Mouse (Mus musculus) heart, embryonic 12.5 days (tissue): ENCODE data around the gene Ccr2. TPM values are rescaled to one million over a fixed set of nuclear protein-coding genes. Genes with fewer than 3 reads are reported as not detected.
"Not testable (repeated sequence)": the region's sequence is repeated elsewhere in the genome, so short reads cannot be mapped to it uniquely, and the experiment has no call there.

Source experiments
- ATAC-seq: fragments of 200-750 bp; cut with Nextera tagmentation; 2 replicates; pipeline ENCODE4 v1.8.0; 2017; ENCODE audit warnings: moderate TSS enrichment, moderate library complexity; ENCODE audit not compliant: insufficient number of reproducible peaks, low FRiP score
- H3K27ac ChIP-seq: fragments of 300-500 bp; sonication (generic); 2 replicates; pipeline ENCODE4 v1.5.1; 2016; ENCODE audit warnings: mild to moderate bottlenecking, moderate library complexity; ENCODE audit not compliant: poor library complexity, severe bottlenecking
- H3K27me3 ChIP-seq: fragments of 300-500 bp; sonication (generic); replicated peaks from 2 replicates; pipeline ENCODE4 v1.6.1; 2016; ENCODE audit warnings: mild to moderate bottlenecking, moderate library complexity
- H3K36me3 ChIP-seq: fragments of 300-500 bp; sonication (generic); 2 replicates; pipeline ENCODE4 v1.6.1; 2016; ENCODE audit warnings: mild to moderate bottlenecking, moderate library complexity
- H3K4me1 ChIP-seq: fragments of 300-500 bp; sonication (generic); replicated peaks from 2 replicates; pipeline ENCODE4 v1.6.1; 2016; ENCODE audit warnings: mild to moderate bottlenecking
- H3K4me2 ChIP-seq: fragments of 300-500 bp; sonication (generic); 2 replicates; pipeline ENCODE4 v1.6.1; 2016; ENCODE audit warnings: mild to moderate bottlenecking, moderate library complexity
- H3K4me3 ChIP-seq: fragments of 300-500 bp; sonication (generic); 2 replicates; pipeline ENCODE4 v1.5.1; 2016; ENCODE audit warnings: mild to moderate bottlenecking
- H3K9ac ChIP-seq: fragments of 300-500 bp; sonication (generic); 2 replicates; pipeline ENCODE4 v1.6.1; 2016; ENCODE audit warnings: mild to moderate bottlenecking, moderate library complexity
- H3K9me3 ChIP-seq: fragments of 300-500 bp; sonication (generic); replicated peaks from 2 replicates; pipeline ENCODE4 v1.6.1; 2016; ENCODE audit warnings: mild to moderate bottlenecking, moderate library complexity
- WGBS: fragments of 180-500 bp; shearing (Covaris S2); methylation state at CpG from one replicate; pipeline ENCODE4 v1.1.7; 2016; 5-methylcytosine and 5-hydroxymethylcytosine counted together
- polyA plus RNA-seq: library from polyadenylated mRNA; unstranded; fragments of >200 nt; fragmentation: Nextera tagmentation; extraction: Ambion mirVana; gene quantifications from 2 replicates; pipeline ENCODE4 v1.2.1, GENCODE M21; 2016

The Ccr2 gene
- polyA plus RNA-seq, 1 experiment from 2014 or later = 0.24 TPM

DNA sequence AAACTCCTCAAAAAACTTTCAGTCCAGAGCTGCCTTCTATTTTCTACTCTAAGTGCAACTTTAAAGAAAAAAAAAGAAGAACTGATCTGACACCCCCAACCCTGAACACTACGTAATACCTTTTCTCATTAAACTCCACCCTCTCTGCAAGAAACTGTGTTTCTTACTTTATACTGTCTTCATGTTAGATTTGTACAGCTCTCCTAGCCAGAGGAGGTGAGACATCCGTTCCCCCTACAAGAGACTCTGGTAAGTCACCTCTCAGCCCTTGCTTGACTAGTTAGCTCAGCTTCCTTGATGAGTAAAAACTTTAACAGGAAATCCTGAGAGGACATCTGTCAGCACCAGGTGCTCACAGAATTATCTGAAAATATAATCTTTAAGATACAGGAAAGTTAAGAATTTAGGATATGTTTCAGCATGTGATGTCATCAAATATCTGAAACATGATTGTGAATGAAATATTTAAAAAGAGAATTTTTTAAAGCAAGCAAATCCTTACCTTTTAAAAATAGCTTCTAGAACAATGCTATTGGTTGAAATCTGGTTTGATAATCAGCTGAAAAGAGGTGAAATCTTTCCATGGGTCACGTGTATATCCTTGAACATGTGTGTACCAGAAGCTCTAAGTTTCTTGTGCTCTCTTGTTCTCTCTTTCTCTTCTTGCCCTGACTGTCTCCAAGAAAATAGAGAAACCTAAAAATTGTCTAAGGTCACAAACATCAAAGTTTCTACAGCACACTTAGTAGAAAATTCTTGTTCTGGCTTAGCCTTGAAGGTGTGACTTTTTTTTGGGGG is 19.8 kb downstream of the Ccr2 start, which contains the start of gene Ccr5:
Ccr5 (plus strand) TSS at position 157 of the 798 bp plus-strand sequence.
- ATAC-seq = no peak
- H3K9me3 ChIP-seq = no peaks in the 10 kb centered on the region

DNA sequence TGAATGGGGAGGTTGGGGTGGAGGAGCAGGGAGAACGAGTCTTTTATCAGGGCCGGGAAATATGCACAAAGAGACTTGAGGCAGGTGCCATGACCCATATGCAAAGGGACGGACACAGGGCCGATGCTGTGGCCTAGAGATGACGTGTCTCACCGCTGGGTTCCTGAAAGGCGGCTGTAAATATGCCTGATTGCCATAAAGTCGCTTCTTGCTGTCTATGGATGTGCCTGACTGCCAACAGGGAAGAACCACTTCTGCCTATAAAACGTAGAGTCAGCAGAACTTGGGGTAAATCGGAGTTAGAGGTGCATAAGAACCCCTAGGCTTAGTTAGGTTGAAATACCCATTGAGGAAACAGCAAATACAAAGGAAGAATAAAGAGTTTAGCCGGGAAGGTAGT is 23.8 kb downstream of the Ccr2 start:
- no peak for ATAC-seq
- Histone ChIP-seq H3K4me1 (no peaks in the 10 kb centered on the region), H3K36me3 (no peaks in the 10 kb centered on the region), H3K4me2 (no peak overlapping the region), H3K4me3 (no peak overlapping the region), H3K27ac (no peak overlapping the region), H3K9me3 (no peaks in the 10 kb centered on the region), H3K9ac (no peak overlapping the region), H3K27me3 (no peaks in the 10 kb centered on the region)
- WGBS = 78% methylated on average over 11 of the region's 11 CpGs

More for the DNA sequence above, 19.8 kb downstream of the Ccr2 start, which contains the start of gene Ccr5:
- Histone ChIP-seq H3K36me3 (no peaks in the 10 kb centered on the region), H3K27me3 (no peaks in the 10 kb centered on the region), H3K27ac (no peak within 1 kb of the TSS), H3K9ac (no peak within 1 kb of the TSS), H3K4me2 (no peak within 1 kb of the TSS), H3K4me3 (no peak within 1 kb of the TSS), H3K4me1 (no peaks in the 10 kb centered on the region)
- WGBS = 66% methylated on average over 3 of the region's 3 CpGs

DNA sequence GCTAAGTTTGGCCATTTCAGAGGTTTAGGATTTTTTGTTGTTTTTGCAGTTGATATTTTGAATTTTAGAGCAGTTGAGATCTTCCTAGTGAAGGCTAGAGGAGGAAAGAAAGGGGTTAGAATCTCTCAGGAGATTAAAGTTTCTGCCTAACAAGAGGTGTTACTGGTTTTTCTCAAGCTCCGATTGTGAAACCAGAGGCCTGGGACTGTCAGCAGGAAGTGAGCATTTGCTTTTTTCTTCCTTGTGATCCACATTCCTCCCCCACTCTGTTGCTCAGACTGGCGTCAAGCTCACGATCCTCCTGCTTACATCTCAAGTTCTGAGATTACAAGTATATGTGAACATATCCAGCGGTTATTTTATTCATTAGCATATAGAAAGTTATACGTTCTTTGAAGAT is 24.6 kb downstream of the Ccr2 start:
- peak overlapping the region; percentile 13; the same call in 1 of the 2 replicates for H3K9ac ChIP-seq
- no peak overlapping the region for H3K4me2 ChIP-seq
- no peak overlapping the region for H3K4me3 ChIP-seq

DNA sequence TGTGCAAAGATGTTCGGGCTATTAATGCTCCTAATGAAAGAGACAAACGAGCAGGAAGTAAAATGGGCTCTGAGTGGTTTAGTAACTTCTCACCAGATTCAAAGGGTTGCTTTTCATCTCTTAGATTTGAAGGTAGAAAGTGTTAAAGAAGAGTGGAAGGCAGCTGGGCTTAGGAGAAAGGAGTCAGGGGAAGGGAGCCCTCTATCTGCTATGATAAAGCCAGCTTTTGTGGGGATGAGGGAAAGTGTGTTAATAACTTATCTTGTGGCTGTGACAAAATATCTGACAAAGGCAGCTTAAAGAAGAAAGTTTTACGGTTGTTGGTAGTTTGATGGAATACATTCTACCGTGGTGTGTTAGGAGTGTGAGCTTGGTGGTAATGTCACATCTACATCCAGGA is 25.7 kb downstream of the Ccr2 start:
- no peak for ATAC-seq
- Histone ChIP-seq H3K4me1 (no peaks in the 10 kb centered on the region), H3K4me3 (no peak overlapping the region), H3K4me2 (no peak overlapping the region), H3K9me3 (no peaks in the 10 kb centered on the region), H3K27me3 (no peaks in the 10 kb centered on the region), H3K9ac (no peak overlapping the region), H3K27ac (no peak overlapping the region; the same call in 1 of the 2 replicates), H3K36me3 (no peaks in the 10 kb centered on the region)
- WGBS = 28% methylated on average over 4 of the region's 4 CpGs

More for the DNA sequence above, 24.6 kb downstream of the Ccr2 start:
- Histone ChIP-seq H3K9me3 (no peaks in the 10 kb centered on the region), H3K27me3 (no peaks in the 10 kb centered on the region), H3K27ac (peak overlapping the region; percentile 62; the same call in 1 of the 2 replicates), H3K36me3 (no peaks in the 10 kb centered on the region), H3K4me1 (no peaks in the 10 kb centered on the region)
- 20% methylated on average over 5 of the region's 5 CpGs for WGBS
- ATAC-seq = no peak

DNA sequence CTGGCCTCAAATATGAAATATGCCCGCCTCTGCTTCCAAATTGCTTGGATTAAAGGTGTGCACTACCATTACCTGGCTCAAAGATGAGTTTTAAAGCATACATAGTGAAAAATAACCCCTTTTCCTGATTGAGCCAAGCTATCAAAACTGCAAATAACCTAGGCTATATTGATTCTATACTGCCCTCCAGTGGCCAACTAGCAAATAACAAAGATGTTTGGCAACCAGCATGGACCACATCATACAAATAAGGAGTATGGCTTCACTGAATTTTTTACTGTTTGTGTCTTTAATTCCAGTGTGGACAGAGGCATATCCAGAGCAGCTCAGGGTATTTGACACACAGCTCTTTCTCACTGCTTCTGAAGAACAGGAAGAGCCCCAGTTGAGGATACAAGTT is 26.6 kb downstream of the Ccr2 start:
- no peaks in the 10 kb centered on the region for H3K4me1 ChIP-seq
- H3K9me3 ChIP-seq = no peaks in the 10 kb centered on the region
- H3K4me3 ChIP-seq = no peak overlapping the region
- no peak for ATAC-seq
- WGBS = 2% methylated on average over 1 of the region's 1 CpGs
- H3K9ac ChIP-seq = no peak overlapping the region
- no peak overlapping the region for H3K4me2 ChIP-seq
- H3K36me3 ChIP-seq = no peaks in the 10 kb centered on the region
- H3K27ac ChIP-seq = no peak overlapping the region
- H3K27me3 ChIP-seq = no peaks in the 10 kb centered on the region

DNA sequence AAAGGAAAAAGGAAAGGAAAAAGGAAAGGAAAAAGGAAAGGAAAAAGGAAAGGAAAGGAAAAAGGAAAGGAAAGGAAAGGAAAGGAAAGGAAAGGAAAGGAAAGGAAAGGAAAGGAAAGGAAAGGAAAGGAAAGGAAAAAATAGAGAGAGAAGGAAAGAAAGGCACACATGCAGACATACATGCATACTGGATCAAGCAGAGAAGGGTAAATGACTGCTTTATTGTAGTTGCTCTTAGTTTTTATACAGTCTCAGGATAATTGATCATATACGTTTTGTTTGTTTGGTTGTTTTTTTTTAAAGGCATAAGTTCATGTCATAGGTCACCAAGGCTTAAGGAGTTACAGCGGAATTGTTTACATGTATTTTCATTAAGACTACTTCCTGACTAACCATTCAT is 31.1 kb downstream of the Ccr2 start:
- not testable (repeated sequence) for H3K27me3 ChIP-seq, H3K36me3 ChIP-seq, H3K4me3 ChIP-seq, H3K9me3 ChIP-seq, H3K4me2 ChIP-seq, H3K4me1 ChIP-seq, H3K9ac ChIP-seq, ATAC-seq, H3K27ac ChIP-seq
- WGBS = 73% methylated on average over 2 of the region's 2 CpGs

DNA sequence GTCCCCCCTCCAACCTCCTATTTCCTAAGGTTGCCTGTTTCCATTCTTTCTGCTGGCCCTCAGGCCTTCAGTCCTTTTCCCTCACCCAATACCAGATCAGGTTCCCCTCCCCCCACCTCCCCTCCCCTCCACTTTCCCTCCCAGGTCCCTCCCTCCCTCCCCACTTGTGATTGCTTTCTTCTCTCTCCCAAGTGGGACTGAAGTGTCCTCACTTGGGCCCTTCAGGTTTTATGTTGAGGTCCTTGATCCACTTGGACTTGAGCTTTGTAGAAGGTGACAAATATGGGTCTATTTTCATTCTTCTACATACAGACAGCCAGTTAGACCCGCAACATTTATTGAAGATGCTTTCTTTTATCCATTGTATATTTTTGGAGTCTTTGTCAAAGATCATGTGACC is 33.2 kb downstream of the Ccr2 start:
- not testable (repeated sequence) for H3K36me3 ChIP-seq, H3K4me1 ChIP-seq, H3K4me3 ChIP-seq, H3K27me3 ChIP-seq, ATAC-seq, H3K4me2 ChIP-seq, H3K9me3 ChIP-seq, H3K9ac ChIP-seq, H3K27ac ChIP-seq
- 77% methylated on average over 1 of the region's 1 CpGs for WGBS

DNA sequence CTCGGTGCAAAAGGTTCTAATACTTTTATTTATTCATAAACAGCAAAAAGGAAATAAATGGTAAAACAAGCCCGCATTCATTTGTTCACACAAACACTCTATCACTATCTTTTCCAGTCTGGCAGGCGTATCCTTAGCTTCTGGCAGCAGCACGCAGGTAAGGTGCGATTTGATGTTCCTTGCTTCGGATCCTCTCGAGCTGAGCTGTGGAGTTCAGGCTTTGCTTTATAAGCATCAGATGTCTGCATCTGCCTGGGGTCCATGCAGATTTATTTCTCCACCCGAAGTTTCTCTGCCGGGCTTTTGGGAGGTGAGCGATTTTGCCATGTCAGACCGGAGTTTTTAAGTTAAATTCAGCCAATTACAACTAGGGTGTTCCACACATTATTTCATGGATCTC is 35.9 kb downstream of the Ccr2 start:
- no peaks in the 10 kb centered on the region for H3K36me3 ChIP-seq
- no peak overlapping the region for H3K9ac ChIP-seq
- H3K4me2 ChIP-seq = no peak overlapping the region
- ATAC-seq = no peak
- H3K9me3 ChIP-seq = no peaks in the 10 kb centered on the region
- H3K4me3 ChIP-seq = no peak overlapping the region
- no peaks in the 10 kb centered on the region for H3K27me3 ChIP-seq
- WGBS = 52% methylated on average over 11 of the region's 11 CpGs
- H3K4me1 ChIP-seq = peaks cover 6% of the 10 kb centered on the region; the same call in 1 of the 2 replicates
- H3K27ac ChIP-seq = no peak overlapping the region

DNA sequence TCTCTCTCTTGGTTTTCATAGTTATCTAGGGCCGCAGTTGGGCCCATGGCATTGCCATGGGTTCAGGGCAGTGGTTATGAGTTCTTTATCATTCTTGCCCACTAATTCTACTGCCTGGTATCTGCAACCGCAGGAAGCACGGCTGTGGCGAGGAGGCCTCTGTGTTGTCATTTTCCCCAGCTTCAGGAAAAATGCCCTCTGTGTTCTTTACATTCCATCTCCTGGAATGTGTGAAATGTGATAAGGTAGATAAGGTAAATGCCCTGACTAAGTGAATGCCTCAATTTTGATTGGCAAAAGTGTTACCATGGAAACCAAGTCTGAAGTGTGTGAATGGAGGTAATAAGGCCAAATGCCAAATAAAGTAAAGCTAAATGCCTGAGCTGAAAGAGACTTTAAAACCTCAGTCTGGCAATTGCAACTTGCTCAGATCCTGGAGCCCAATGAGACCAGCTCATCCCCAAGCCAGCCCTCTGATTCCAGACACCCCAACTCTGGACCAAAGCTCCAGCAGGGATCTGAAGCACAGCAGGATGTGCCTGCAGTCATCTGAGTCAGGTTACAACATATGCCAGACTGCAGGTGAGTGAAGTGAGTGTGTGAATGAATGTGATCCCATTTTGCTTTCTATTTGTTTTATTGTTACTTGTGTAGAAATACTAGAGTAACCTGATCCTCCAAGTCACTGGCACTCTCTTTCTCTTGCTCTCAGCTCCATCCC is 36.5 kb downstream of the Ccr2 start:
- ATAC-seq = peak; percentile 22; the same call in 1 of the 2 replicates
- Histone ChIP-seq H3K4me3 (no peak overlapping the region), H3K27ac (no peak overlapping the region), H3K4me1 (peaks cover 6% of the 10 kb centered on the region; the same call in 1 of the 2 replicates), H3K9ac (no peak overlapping the region), H3K36me3 (no peaks in the 10 kb centered on the region), H3K27me3 (no peaks in the 10 kb centered on the region), H3K9me3 (no peaks in the 10 kb centered on the region), H3K4me2 (no peak overlapping the region)
- 5% methylated on average over 4 of the region's 4 CpGs for WGBS

DNA sequence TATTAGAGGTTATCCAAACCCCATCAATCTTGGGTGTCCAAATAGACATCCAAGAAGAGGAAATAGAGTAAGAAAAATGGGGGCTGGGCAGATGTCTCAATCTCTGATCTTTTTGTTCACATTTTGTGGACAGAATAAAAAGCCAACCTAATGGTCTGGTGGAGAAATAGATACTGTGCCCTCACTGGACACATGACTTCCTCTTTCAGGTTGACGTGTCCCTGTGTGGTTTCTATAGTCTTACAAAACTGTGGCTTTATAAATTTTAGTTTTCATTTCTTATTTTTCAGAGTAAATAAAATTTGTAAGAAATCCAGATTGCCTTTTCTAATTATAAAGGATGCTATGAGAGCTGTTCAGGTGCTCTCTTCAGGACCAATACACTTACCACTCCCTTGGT is 41.9 kb downstream of the Ccr2 start:
- H3K4me3 ChIP-seq = no peak overlapping the region

DNA sequence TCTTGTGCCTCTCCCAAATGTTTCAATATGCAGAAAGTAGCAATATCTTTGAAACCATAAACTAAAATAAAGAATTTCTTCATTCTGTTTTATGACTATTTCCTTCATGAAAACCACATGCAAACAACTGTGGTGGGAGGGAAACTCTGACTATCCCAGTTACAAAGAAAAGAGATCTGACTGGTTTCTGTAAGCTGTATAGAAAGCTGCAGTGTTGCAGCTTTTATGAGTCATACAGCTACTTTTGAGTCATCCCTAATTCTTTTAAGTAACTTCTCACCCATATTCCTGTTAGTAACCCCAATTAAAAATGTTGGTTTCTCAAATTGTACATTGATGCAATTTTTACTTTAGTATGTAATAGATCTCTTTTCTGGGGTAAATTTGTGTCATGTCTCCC is 44.6 kb downstream of the Ccr2 start:
- no peaks in the 10 kb centered on the region for H3K9me3 ChIP-seq
- no peaks in the 10 kb centered on the region for H3K36me3 ChIP-seq
- H3K4me1 ChIP-seq = no peaks in the 10 kb centered on the region
- H3K27ac ChIP-seq = no peak overlapping the region
- H3K4me3 ChIP-seq = no peak overlapping the region
- H3K4me2 ChIP-seq = no peak overlapping the region
- H3K27me3 ChIP-seq = no peaks in the 10 kb centered on the region
- no peak overlapping the region for H3K9ac ChIP-seq
- ATAC-seq = no peak

More for the DNA sequence above, 41.9 kb downstream of the Ccr2 start:
- 70% methylated on average over 1 of the region's 1 CpGs for WGBS
- no peak overlapping the region for H3K4me2 ChIP-seq
- H3K27ac ChIP-seq = no peak overlapping the region
- no peak for ATAC-seq
- H3K9ac ChIP-seq = no peak overlapping the region
- no peaks in the 10 kb centered on the region for H3K27me3 ChIP-seq
- no peaks in the 10 kb centered on the region for H3K36me3 ChIP-seq
- H3K9me3 ChIP-seq = no peaks in the 10 kb centered on the region
- H3K4me1 ChIP-seq = no peaks in the 10 kb centered on the region
